Mouse (Mus musculus) frontal cortex, postnatal 36 days (tissue): ENCODE measurements at regions not wholly inside any gene's neighbourhood (a gene's known extent, or its start where the extent isn't known, plus 50 kb on each side); places are given as distances from the start of the nearest gene placed in this dataset.

Experiments
- DNase-seq, 2 experiments: peaks; one replicate each; pipeline ENCODE4 v3.0.0; 2022; ENCODE audit warnings: low spot score in 2 of 2

GRCm38 (mm10) chr6:75683935-75684334, 813.6 kb downstream of the Gm9008 start:
- no peak for DNase-seq

GRCm38 (mm10) chr6:75644363-75644720, 853.2 kb downstream of the Gm9008 start:
- no peak for DNase-seq

GRCm38 (mm10) chr6:75643581-75644362, 853.8 kb downstream of the Gm9008 start:
- no peak for DNase-seq

GRCm38 (mm10) chr6:75636050-75636449, 861.5 kb downstream of the Gm9008 start:
- DNase-seq = no peak

GRCm38 (mm10) chr6:75602536-75603279, 894.9 kb downstream of the Gm9008 start:
- DNase-seq = peak in 1 of 2 experiments; percentile 1

GRCm38 (mm10) chr6:75558431-75558830, 939.2 kb downstream of the Gm9008 start:
- DNase-seq = no peak

GRCm38 (mm10) chr6:75542247-75542700, 955.3 kb downstream of the Gm9008 start:
- DNase-seq = no peak

- DNase-seq = no peak
These were observed 957.9 kb downstream of the Gm9008 start for GRCm38 (mm10) chr6:75539703-75540102.
